Mouse (Mus musculus): Measurements from ENCODE around the gene Ampd3. TPM values are rescaled to one million over a fixed set of nuclear protein-coding genes. Genes with fewer than 3 reads are reported as not detected.

Ampd3 gene
- polyA plus RNA-seq, 1 experiment = not detected

DNA sequence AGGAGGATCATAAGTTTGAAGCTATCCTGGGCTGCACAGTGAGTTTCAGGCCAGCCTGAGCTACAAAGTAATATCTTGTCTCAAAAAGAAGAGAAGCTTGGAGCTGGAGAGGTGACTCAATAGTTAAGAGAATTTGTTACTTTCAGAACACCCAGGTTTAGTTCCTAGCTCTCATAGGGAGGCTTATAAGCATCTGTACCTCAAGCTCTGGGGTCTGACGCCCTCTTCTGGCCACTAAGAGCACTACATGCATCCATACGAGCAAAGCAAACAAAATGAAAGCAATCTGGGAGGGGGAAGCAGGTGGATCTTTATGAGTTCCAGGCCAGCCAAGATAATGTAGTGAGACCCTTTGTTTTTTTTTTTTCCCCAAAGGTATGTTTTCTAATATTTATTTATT is 31.1 kb upstream of the Ampd3 start:
- Histone ChIP-seq H3K4me1 (ENCODE audit: control insufficient read depth, insufficient read depth, low read length) (peaks cover 9% of the 10 kb centered on the region), H3K4me3 (ENCODE audit: insufficient read depth, low read depth, low read length) (no peak overlapping the region), H3K27ac (ENCODE audit: insufficient read depth, low read depth, low read length) (no peak overlapping the region)
- TF ChIP-seq CTCF (IDR thresholded peaks at IDR 0.05; ENCODE audit: insufficient read depth, low read depth, low read length) = no peak
- no peak for TF ChIP-seq POLR2A (IDR thresholded peaks at IDR 0.05; ENCODE audit: insufficient read depth, low read depth, low read length)
- WGBS = 65% methylated on average over 2 of the region's 2 CpGs

DNA sequence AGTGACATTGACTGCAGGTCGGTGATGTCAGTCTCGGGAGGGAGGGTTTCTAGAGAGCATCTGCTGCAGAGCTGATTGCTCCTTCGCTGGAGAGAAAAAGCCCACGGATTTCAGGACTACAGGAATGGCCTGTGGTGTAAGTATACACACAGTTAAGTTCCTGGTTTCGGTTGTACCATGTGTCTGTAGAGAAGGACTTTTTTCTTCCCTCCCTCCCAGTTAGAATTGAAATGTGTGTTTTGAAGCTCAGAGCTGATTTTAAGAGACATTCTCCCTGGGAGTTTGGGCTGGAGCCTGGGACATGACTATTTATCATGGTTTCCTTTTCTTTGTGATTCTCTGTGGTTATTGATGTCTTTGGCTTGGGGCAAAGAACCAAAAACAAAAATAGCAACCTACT is 28.2 kb upstream of the Ampd3 start:
- WGBS = 51% methylated on average over 5 of the region's 5 CpGs
- no peak for TF ChIP-seq POLR2A (IDR thresholded peaks at IDR 0.05; ENCODE audit: insufficient read depth, low read depth, low read length)
- TF ChIP-seq CTCF (IDR thresholded peaks at IDR 0.05; ENCODE audit: insufficient read depth, low read depth, low read length) = no peak

DNA sequence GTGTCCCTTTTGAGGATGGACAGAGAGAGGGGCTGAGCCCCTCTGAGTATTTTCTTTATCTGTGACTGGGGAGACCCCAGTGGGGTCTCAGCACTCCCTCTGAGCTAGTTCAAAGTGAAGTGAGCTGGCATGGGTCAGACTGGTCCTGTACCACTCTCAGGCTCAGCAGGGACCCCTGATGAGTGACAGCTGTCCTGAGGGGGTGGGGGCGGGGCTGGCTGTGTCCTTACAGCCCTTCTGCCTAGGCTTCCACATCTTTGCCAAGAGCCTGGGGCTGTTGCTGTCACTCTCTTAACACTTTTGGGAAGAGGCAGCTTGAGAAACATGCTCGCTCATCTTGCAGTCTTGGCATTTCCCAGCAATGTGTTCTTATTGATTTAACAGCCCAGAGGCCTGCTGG is 27.8 kb upstream of the Ampd3 start:
- WGBS = 52% methylated on average over 2 of the region's 2 CpGs

More for the DNA sequence above, 28.2 kb upstream of the Ampd3 start:
- H3K27ac ChIP-seq (ENCODE audit: insufficient read depth, low read depth, low read length) = no peak overlapping the region
- no peak overlapping the region for H3K4me3 ChIP-seq (ENCODE audit: insufficient read depth, low read depth, low read length)
- H3K4me1 ChIP-seq (ENCODE audit: control insufficient read depth, insufficient read depth, low read length) = peaks cover 3% of the 10 kb centered on the region

DNA sequence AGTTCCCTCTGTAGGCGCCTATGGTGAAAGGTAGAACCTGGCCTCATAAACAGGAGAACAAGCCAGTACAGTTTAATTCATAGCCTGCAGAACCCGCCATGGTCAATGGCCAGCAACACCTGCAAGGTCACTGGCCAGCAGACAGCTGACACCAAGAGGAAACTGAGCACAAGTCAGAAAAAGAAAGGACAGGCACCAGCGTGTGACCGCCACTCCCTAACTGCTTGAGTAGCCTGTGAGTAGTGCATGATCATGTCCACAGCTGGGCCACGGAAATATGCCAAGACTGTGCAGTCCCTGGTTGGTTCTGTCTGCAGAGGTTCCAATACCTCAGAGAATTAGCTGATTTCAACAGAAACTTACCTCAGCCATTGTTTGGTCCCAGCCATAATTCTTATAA is 26.0 kb upstream of the Ampd3 start:
- peaks cover 3% of the 10 kb centered on the region for H3K4me1 ChIP-seq (ENCODE audit: control insufficient read depth, insufficient read depth, low read length)
- H3K27ac ChIP-seq (ENCODE audit: insufficient read depth, low read depth, low read length) = no peak overlapping the region
- no peak overlapping the region for H3K4me3 ChIP-seq (ENCODE audit: insufficient read depth, low read depth, low read length)
- TF ChIP-seq CTCF (IDR thresholded peaks at IDR 0.05; ENCODE audit: insufficient read depth, low read depth, low read length) = no peak
- TF ChIP-seq POLR2A (IDR thresholded peaks at IDR 0.05; ENCODE audit: insufficient read depth, low read depth, low read length) = no peak
- 96% methylated on average over 5 of the region's 5 CpGs for WGBS

More for the DNA sequence above, 27.8 kb upstream of the Ampd3 start:
- TF ChIP-seq CTCF (IDR thresholded peaks at IDR 0.05; ENCODE audit: insufficient read depth, low read depth, low read length) (no peak), POLR2A (IDR thresholded peaks at IDR 0.05; ENCODE audit: insufficient read depth, low read depth, low read length) (no peak)
- H3K27ac ChIP-seq (ENCODE audit: insufficient read depth, low read depth, low read length) = no peak overlapping the region
- no peak overlapping the region for H3K4me3 ChIP-seq (ENCODE audit: insufficient read depth, low read depth, low read length)
- peaks cover 3% of the 10 kb centered on the region for H3K4me1 ChIP-seq (ENCODE audit: control insufficient read depth, insufficient read depth, low read length)

DNA sequence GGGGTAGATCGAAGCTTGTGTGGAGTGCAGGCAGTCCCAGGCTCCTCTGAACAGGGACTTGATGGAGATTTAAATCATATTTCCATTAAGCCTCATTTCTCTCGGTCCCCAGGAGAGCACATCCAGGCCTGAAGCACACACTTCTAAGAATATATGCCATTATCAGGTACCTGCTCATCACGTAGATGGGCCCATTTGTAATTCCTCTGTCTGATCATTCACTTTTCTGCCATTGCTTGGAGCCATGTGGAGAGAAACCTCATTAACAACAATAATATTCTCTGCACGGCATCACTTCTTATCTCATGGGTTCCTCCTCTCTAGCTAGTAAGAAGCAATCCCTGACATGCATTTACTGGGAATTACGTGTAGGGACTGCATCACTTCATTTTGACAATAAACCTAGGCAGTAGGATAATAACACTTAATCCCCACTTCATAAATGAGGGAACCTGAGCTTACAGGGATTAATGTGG is 21.9 kb upstream of the Ampd3 start:
- Histone ChIP-seq H3K27ac (ENCODE audit: insufficient read depth, low read depth, low read length) (no peak overlapping the region), H3K4me3 (ENCODE audit: insufficient read depth, low read depth, low read length) (no peak overlapping the region), H3K4me1 (ENCODE audit: control insufficient read depth, insufficient read depth, low read length) (peaks cover 4% of the 10 kb centered on the region; the same call in 1 of the 2 replicates)
- 95% methylated on average over 5 of the region's 5 CpGs for WGBS
- TF ChIP-seq CTCF (IDR thresholded peaks at IDR 0.05; ENCODE audit: insufficient read depth, low read depth, low read length) (no peak), POLR2A (IDR thresholded peaks at IDR 0.05; ENCODE audit: insufficient read depth, low read depth, low read length) (no peak)

DNA sequence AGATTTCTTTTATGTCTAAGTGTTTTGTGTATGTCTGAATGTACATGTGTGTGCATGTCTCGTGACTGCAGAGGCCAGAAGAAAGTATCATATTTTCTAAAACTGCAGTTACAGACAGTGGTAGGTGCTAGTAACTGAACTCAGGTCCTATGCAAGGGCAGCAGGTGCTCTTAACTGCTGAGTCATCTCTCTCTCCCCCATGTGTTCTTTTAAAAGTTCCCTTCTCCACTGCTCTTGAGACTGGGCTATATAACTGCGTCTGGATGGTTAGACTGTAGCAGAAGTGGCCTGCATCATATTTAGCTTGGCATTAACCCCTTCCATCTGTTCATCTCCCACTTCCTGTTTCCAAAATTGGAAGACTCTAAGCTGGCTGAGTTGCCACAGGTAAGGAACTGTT is 21.2 kb upstream of the Ampd3 start:
- H3K4me3 ChIP-seq (ENCODE audit: insufficient read depth, low read depth, low read length) = no peak overlapping the region
- WGBS = 78% methylated on average over 2 of the region's 2 CpGs
- TF ChIP-seq CTCF (IDR thresholded peaks at IDR 0.05; ENCODE audit: insufficient read depth, low read depth, low read length) = no peak
- TF ChIP-seq POLR2A (IDR thresholded peaks at IDR 0.05; ENCODE audit: insufficient read depth, low read depth, low read length) = no peak
- H3K27ac ChIP-seq (ENCODE audit: insufficient read depth, low read depth, low read length) = no peak overlapping the region
- peaks cover 4% of the 10 kb centered on the region; the same call in 1 of the 2 replicates for H3K4me1 ChIP-seq (ENCODE audit: control insufficient read depth, insufficient read depth, low read length)

DNA sequence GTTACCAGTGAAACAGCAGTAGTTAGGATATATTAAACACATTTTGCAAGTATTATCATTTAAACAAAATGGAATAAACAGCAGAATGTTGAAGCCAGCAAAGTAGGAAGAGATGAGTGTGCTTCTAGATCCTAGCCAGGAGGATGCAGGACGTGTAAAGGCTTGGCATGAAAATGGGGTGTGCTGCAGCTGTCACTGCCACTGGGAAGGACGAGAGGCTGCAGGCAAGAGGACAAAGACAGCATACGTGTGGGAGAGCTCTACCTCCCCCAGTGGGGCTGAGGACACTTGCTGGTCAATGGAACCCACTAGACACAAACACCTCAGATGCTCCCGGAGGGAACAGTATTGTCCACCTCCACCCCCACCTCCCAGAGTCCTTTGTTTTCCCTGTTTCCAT is 17.2 kb upstream of the Ampd3 start:
- Histone ChIP-seq H3K4me3 (ENCODE audit: insufficient read depth, low read depth, low read length) (no peak overlapping the region), H3K4me1 (ENCODE audit: control insufficient read depth, insufficient read depth, low read length) (peaks cover 8% of the 10 kb centered on the region), H3K27ac (ENCODE audit: insufficient read depth, low read depth, low read length) (no peak overlapping the region)
- no peak for TF ChIP-seq CTCF (IDR thresholded peaks at IDR 0.05; ENCODE audit: insufficient read depth, low read depth, low read length)
- TF ChIP-seq POLR2A (IDR thresholded peaks at IDR 0.05; ENCODE audit: insufficient read depth, low read depth, low read length) = no peak
- 55% methylated on average over 4 of the region's 4 CpGs for WGBS

DNA sequence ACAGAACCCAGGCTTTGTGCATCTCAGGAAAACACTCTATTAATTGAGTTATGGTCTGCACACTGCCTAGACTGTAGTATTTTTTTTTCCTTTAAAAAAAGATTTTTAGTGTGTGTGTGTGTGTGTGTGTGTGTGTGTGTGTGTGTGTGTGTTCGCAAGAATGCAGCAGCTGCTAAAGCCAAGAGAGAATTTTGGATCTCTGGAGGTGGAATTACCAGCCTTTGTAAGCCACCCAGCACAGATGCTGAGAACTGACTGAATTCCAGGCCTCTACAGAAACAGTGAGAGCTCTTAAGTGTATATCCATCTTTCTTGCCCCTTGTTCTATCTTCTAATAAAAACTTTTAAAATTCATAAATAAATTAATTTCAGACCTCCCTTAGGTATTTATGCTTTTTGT is 16.4 kb upstream of the Ampd3 start:
- Histone ChIP-seq H3K27ac (ENCODE audit: insufficient read depth, low read depth, low read length) (no peak overlapping the region), H3K4me3 (ENCODE audit: insufficient read depth, low read depth, low read length) (no peak overlapping the region), H3K4me1 (ENCODE audit: control insufficient read depth, insufficient read depth, low read length) (peaks cover 8% of the 10 kb centered on the region)
- no peak for TF ChIP-seq CTCF (IDR thresholded peaks at IDR 0.05; ENCODE audit: insufficient read depth, low read depth, low read length)
- no peak for TF ChIP-seq POLR2A (IDR thresholded peaks at IDR 0.05; ENCODE audit: insufficient read depth, low read depth, low read length)
- WGBS = 38% methylated on average over 1 of the region's 1 CpGs

DNA sequence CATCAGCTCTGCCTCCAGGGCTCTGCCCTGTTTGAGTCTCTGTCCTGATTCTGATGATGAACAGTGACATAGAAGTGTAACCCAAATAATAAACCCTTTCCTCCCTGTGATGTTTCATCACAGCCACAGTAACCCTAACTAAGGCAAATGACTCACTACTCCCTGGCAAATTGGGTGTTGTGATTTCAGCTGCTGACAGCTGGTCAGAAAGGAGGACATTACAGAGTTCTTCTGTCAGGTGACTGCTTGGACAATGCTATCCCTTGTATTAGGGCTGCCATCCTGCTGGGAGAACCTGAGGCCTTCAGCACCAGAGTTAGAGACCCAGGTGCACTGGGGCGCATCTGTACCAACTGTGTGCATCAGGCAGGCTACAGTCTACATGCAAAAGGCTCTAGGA is 14.7 kb upstream of the Ampd3 start:
- Histone ChIP-seq H3K4me1 (ENCODE audit: control insufficient read depth, insufficient read depth, low read length) (peaks cover 8% of the 10 kb centered on the region), H3K4me3 (ENCODE audit: insufficient read depth, low read depth, low read length) (no peak overlapping the region), H3K27ac (ENCODE audit: insufficient read depth, low read depth, low read length) (no peak overlapping the region)
- TF ChIP-seq CTCF (IDR thresholded peaks at IDR 0.05; ENCODE audit: insufficient read depth, low read depth, low read length) (no peak), POLR2A (IDR thresholded peaks at IDR 0.05; ENCODE audit: insufficient read depth, low read depth, low read length) (no peak)
- 92% methylated on average over 1 of the region's 1 CpGs for WGBS

DNA sequence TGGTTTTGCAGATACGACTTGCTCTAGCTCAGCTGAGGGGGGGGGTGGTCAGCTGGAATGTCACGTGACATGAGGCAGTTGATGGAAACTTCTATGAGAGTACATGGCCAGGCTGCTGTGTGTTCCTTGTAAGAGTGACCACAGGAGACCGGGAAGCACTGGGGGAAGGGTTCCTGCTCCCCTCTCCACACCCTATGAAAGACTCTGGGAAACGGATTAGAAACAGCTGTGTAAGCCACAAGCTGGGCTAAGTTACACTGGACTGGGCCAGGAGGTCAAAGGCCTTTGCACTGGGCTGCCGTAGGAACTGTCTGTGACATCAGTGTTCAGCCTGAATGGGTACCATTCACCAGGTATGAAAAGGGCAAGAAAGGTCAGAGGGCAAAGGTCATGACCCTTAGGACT is 14.1 kb upstream of the Ampd3 start:
- peaks cover 8% of the 10 kb centered on the region for H3K4me1 ChIP-seq (ENCODE audit: control insufficient read depth, insufficient read depth, low read length)
- no peak overlapping the region for H3K4me3 ChIP-seq (ENCODE audit: insufficient read depth, low read depth, low read length)
- TF ChIP-seq POLR2A (IDR thresholded peaks at IDR 0.05; ENCODE audit: insufficient read depth, low read depth, low read length) (no peak), CTCF (IDR thresholded peaks at IDR 0.05; ENCODE audit: insufficient read depth, low read depth, low read length) (no peak)
- 68% methylated on average over 5 of the region's 5 CpGs for WGBS
- H3K27ac ChIP-seq (ENCODE audit: insufficient read depth, low read depth, low read length) = no peak overlapping the region
